Mouse (Mus musculus) lung, postnatal 10 days (tissue): ENCODE measurements around the gene Nab2.

Source experiments
- DNase-seq: peaks from one replicate; pipeline ENCODE4 v3.0.0; 2021

The Nab2 gene

GRCm38 (mm10) chr10:127668093-127669050 is at the start of gene Nab2:
TSS of gene Nab2 (minus strand) at chr10:127668568.
- peak; percentile 94 for DNase-seq

- no peak for DNase-seq
Observed at GRCm38 (mm10) chr10:127712736-127713135, 44.4 kb upstream of the Nab2 start.

GRCm38 (mm10) chr10:127710331-127710730 is 42.0 kb upstream of the Nab2 start:
- DNase-seq, result no peak

- no peak for DNase-seq
Observed at GRCm38 (mm10) chr10:127708850-127709370, 40.5 kb upstream of the Nab2 start.

GRCm38 (mm10) chr10:127707721-127708120 is 39.4 kb upstream of the Nab2 start:
- DNase-seq, result peak; percentile 60

- DNase-seq, result no peak
Observed at GRCm38 (mm10) chr10:127705783-127706182, 37.4 kb upstream of the Nab2 start.

GRCm38 (mm10) chr10:127704766-127705220 is 36.4 kb upstream of the Nab2 start, which contains the start of gene Myo1a:
TSS of gene Myo1a (plus strand) at chr10:127705170.
- DNase-seq, result no peak

GRCm38 (mm10) chr10:127704293-127704692 is 35.9 kb upstream of the Nab2 start:
- no peak for DNase-seq

- no peak for DNase-seq
Observed at GRCm38 (mm10) chr10:127703299-127703698, 34.9 kb upstream of the Nab2 start.

- no peak for DNase-seq
Observed at GRCm38 (mm10) chr10:127698966-127699365, 30.6 kb upstream of the Nab2 start.

GRCm38 (mm10) chr10:127695775-127696174 is 27.4 kb upstream of the Nab2 start:
- DNase-seq, result no peak

GRCm38 (mm10) chr10:127694636-127695035 is 26.3 kb upstream of the Nab2 start:
- peak; percentile 31 for DNase-seq

- no peak for DNase-seq
Observed at GRCm38 (mm10) chr10:127691053-127691452, 22.7 kb upstream of the Nab2 start.

GRCm38 (mm10) chr10:127682886-127683285 is 14.5 kb upstream of the Nab2 start:
- no peak for DNase-seq

GRCm38 (mm10) chr10:127679881-127680280 is 11.5 kb upstream of the Nab2 start:
- no peak for DNase-seq

- no peak for DNase-seq
Observed at GRCm38 (mm10) chr10:127679208-127679607, 10.8 kb upstream of the Nab2 start.

GRCm38 (mm10) chr10:127677591-127678336 is 9.4 kb upstream of the Nab2 start:
- DNase-seq, result peak; percentile 89

- DNase-seq, result peak; percentile 94
Observed at GRCm38 (mm10) chr10:127676691-127677548, 8.6 kb upstream of the Nab2 start.

- DNase-seq, result no peak
Observed at GRCm38 (mm10) chr10:127675859-127676398, 7.6 kb upstream of the Nab2 start.

- DNase-seq, result peak; percentile 94
Observed at GRCm38 (mm10) chr10:127674794-127675522, 6.6 kb upstream of the Nab2 start.

- DNase-seq, result no peak
Observed at GRCm38 (mm10) chr10:127674046-127674655, 5.8 kb upstream of the Nab2 start.
